Mouse (Mus musculus): ENCODE results near the gene Ncoa7.

- TF ChIP-seq CTCF (IDR thresholded peaks at IDR 0.05; ENCODE audit: control insufficient read depth, insufficient read depth, insufficient read length) (no peak), MYOG (IDR thresholded peaks at IDR 0.05; ENCODE audit: control insufficient read depth, extremely low read depth, insufficient read length) (no peak), FOSL1 (IDR thresholded peaks at IDR 0.05; ENCODE audit: insufficient read depth, low read length, poor library complexity, severe bottlenecking) (no peak), CEBPB (IDR thresholded peaks at IDR 0.05; ENCODE audit: low read depth) (no peak), MAX (IDR thresholded peaks at IDR 0.05) (no peak), USF1 (IDR thresholded peaks at IDR 0.05; ENCODE audit: low read depth) (no peak)
Observed at GRCm38 (mm10) chr10:30622928-30623327, 180.2 kb downstream of the Ncoa7 start.

All from C2C12 (cell line).